Mouse (Mus musculus) right cerebral cortex, adult 18-20 months (tissue): ENCODE data around the gene Nup50.

Source experiments
- DNase-seq: peaks from one replicate; pipeline ENCODE4 v3.0.0; 2022; ENCODE audit warnings: mixed read lengths

Nup50 gene

GRCm38 (mm10) chr15:84957851-84958250 lies 34.6 kb downstream of the Nup50 start:
- DNase-seq = peak; percentile 83

GRCm38 (mm10) chr15:84958331-84958730 lies 35.1 kb downstream of the Nup50 start:
- DNase-seq = no peak

- DNase-seq = no peak
Measured at GRCm38 (mm10) chr15:84959891-84960290, 36.7 kb downstream of the Nup50 start.

GRCm38 (mm10) chr15:84960692-84961091 lies 37.5 kb downstream of the Nup50 start:
- DNase-seq = peak; percentile 87

GRCm38 (mm10) chr15:84962518-84962917 lies 39.3 kb downstream of the Nup50 start:
- no peak for DNase-seq

GRCm38 (mm10) chr15:84964771-84965170 lies 41.6 kb downstream of the Nup50 start:
- no peak for DNase-seq

GRCm38 (mm10) chr15:84965575-84966360 lies 42.6 kb downstream of the Nup50 start:
- DNase-seq = no peak

- no peak for DNase-seq
Measured at GRCm38 (mm10) chr15:84968534-84968933, 45.3 kb downstream of the Nup50 start.

GRCm38 (mm10) chr15:84972860-84973543 lies 49.8 kb downstream of the Nup50 start:
- no peak for DNase-seq

- peak; percentile 60 for DNase-seq
Measured at GRCm38 (mm10) chr15:84973544-84973871, 50.3 kb downstream of the Nup50 start.

GRCm38 (mm10) chr15:84975729-84976128 lies 52.5 kb downstream of the Nup50 start:
- DNase-seq = peak; percentile 91

GRCm38 (mm10) chr15:84981609-84982313 lies 58.5 kb downstream of the Nup50 start:
- DNase-seq = peak; percentile 53

GRCm38 (mm10) chr15:84982888-84983287 lies 59.7 kb downstream of the Nup50 start:
- DNase-seq = no peak

GRCm38 (mm10) chr15:84983721-84984120 lies 60.5 kb downstream of the Nup50 start:
- DNase-seq = no peak

- DNase-seq = peak; percentile 37
Measured at GRCm38 (mm10) chr15:84985516-84986160, 62.4 kb downstream of the Nup50 start.

- DNase-seq = no peak
Measured at GRCm38 (mm10) chr15:84986171-84987019, 63.2 kb downstream of the Nup50 start.

- DNase-seq = no peak
Measured at GRCm38 (mm10) chr15:84987020-84987815, 64.0 kb downstream of the Nup50 start.

GRCm38 (mm10) chr15:84987874-84988825 lies 64.9 kb downstream of the Nup50 start, which contains the start of gene 5031439G07Rik:
Gene 5031439G07Rik (minus strand): TSS chr15:84988551.
- peak; percentile 91 for DNase-seq

GRCm38 (mm10) chr15:84989098-84989497 lies 65.9 kb downstream of the Nup50 start:
- no peak for DNase-seq

- peak; percentile 50 for DNase-seq
Measured at GRCm38 (mm10) chr15:84989771-84990170, 66.6 kb downstream of the Nup50 start.
